Mouse (Mus musculus) adrenal gland, adult 8-10 months (tissue): ENCODE results near the gene Sos2. TPM values are rescaled to one million over a fixed set of nuclear protein-coding genes. Genes with fewer than 3 reads are reported as not detected.

Experiments used
- DNase-seq: peaks from one replicate; pipeline ENCODE4 v3.0.0; 2022
- total RNA-seq, 4 experiments: library from RNA; stranded (reverse); gene quantifications; 2 replicates each; pipeline ENCODE4 v1.2.4; 2022

Sos2 gene
- 10 to 100 TPM; 41.4 to 62.6 (median 51.7) TPM for total RNA-seq

GRCm38 (mm10) chr12:69681566-69682061 lies at the start of gene Sos2:
Sos2 (minus strand) TSS chr12:69681852.
- peak; percentile 30 for DNase-seq

GRCm38 (mm10) chr12:69730306-69730705 lies 48.7 kb upstream of the Sos2 start:
- no peak for DNase-seq

GRCm38 (mm10) chr12:69729246-69729645 lies 47.6 kb upstream of the Sos2 start:
- DNase-seq, result no peak

- peak; percentile 96 for DNase-seq
Measured at GRCm38 (mm10) chr12:69724711-69725460, 43.2 kb upstream of the Sos2 start, which contains the start of the genes L2hgdh and Atp5s. L2hgdh (minus strand) TSS chr12:69724873. Atp5s (plus strand) TSS chr12:69724950.

GRCm38 (mm10) chr12:69724018-69724710 lies 42.5 kb upstream of the Sos2 start:
- no peak for DNase-seq

GRCm38 (mm10) chr12:69723376-69723775 lies 41.7 kb upstream of the Sos2 start:
- no peak for DNase-seq

- no peak for DNase-seq
Measured at GRCm38 (mm10) chr12:69722857-69723256, 41.2 kb upstream of the Sos2 start.

GRCm38 (mm10) chr12:69713628-69714027 lies 32.0 kb upstream of the Sos2 start:
- DNase-seq, result no peak

- DNase-seq, result no peak
Measured at GRCm38 (mm10) chr12:69704799-69705458, 23.3 kb upstream of the Sos2 start.

- DNase-seq, result no peak
Measured at GRCm38 (mm10) chr12:69698352-69698751, 16.7 kb upstream of the Sos2 start.

- peak; percentile 18 for DNase-seq
Measured at GRCm38 (mm10) chr12:69696746-69697145, 15.1 kb upstream of the Sos2 start.

GRCm38 (mm10) chr12:69693471-69693870 lies 11.8 kb upstream of the Sos2 start:
- DNase-seq, result no peak

- no peak for DNase-seq
Measured at GRCm38 (mm10) chr12:69690714-69691113, 9.1 kb upstream of the Sos2 start.

GRCm38 (mm10) chr12:69689094-69689493 lies 7.4 kb upstream of the Sos2 start:
- no peak for DNase-seq

- no peak for DNase-seq
Measured at GRCm38 (mm10) chr12:69688368-69688767, 6.7 kb upstream of the Sos2 start.

- DNase-seq, result peak; percentile 86
Measured at GRCm38 (mm10) chr12:69683537-69683936, 1.9 kb upstream of the Sos2 start.

GRCm38 (mm10) chr12:69682788-69683419 lies 1.3 kb upstream of the Sos2 start:
- DNase-seq, result no peak

GRCm38 (mm10) chr12:69682065-69682787 lies 574 bp upstream of the Sos2 start:
- peak; percentile 75 for DNase-seq

- DNase-seq, result peak; percentile 30
Measured at GRCm38 (mm10) chr12:69680635-69681565, 752 bp downstream of the Sos2 start.

GRCm38 (mm10) chr12:69676157-69676556 lies 5.5 kb downstream of the Sos2 start:
- no peak for DNase-seq
